Mouse (Mus musculus) lung, postnatal 0 days (tissue): ENCODE measurements at regions not wholly inside any gene's neighbourhood (a gene's known extent, or its start where the extent isn't known, plus 50 kb on each side); places are given as distances from the start of the nearest gene placed in this dataset.

Experiments
- CTCF ChIP-seq: IDR thresholded peaks from 2 replicates; pipeline ENCODE4 v1.5.1; 2016; ENCODE audit warnings: antibody characterized with exemption, mild to moderate bottlenecking
- EP300 ChIP-seq: IDR thresholded peaks from 2 replicates; pipeline ENCODE4 v1.6.1; 2016; ENCODE audit warnings: antibody characterized with exemption, mild to moderate bottlenecking, control low read depth

GRCm38 (mm10) chr5:141115963-141116362, 115.6 kb upstream of the Card11 start:
- TF ChIP-seq CTCF (no peak), EP300 (no peak)
